Mouse (Mus musculus): Measurements from ENCODE around the gene Cacna2d3.

- no peak for TF ChIP-seq CTCF (IDR thresholded peaks at IDR 0.05; ENCODE audit: low read depth)
- TF ChIP-seq EP300 (IDR thresholded peaks at IDR 0.05; ENCODE audit: low read depth), result no peak
Observed at GRCm38 (mm10) chr14:29137006-29137579, 584.6 kb downstream of the Cacna2d3 start.

Measured in heart, postnatal 0 days (tissue).